9 mouse cellular contexts compared by ENCODE assay signal in the genomic region with DNA sequence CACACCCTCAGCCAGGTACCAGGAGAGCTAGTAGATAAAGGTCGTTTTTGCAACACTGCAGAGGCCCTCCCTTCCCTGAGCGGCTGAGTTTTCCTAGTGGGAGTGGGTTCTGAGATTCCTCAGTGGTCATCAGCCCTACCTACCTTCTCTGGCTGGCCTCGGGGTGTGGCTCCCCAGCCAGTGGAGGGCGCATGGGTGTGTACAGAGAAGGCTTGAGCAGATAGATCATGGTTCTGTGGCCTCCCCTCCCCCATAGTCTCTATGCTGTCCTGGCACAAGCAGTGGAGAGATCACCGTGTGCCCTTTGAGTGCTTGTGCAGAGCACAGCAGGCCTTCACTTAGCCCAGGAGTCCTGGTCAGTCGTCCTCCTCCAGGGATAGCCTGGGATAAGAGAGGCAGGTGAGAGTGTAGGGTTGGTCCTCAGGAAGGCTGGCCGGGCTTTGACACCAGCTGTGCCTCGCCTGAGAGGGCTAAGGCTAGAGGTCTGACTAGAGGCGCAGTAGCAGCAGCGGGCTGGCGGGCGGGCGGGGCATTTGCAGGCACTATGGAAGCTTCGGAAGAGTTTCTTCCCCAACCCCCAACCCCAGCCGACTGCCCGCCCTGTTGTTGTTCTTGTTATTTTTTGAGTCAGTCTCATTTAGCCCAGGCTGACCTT. TPM values are rescaled to one million over a fixed set of nuclear protein-coding genes. Genes with fewer than 3 reads are reported as not detected.
A peak's percentile ranks its signal among the peaks of the same experiment; 100 is the strongest.
DNase-seq lines count a peak whose midpoint lies in the region; ATAC-seq and TF ChIP-seq lines count a peak whose summit lies in the region.
"Had no signal": no experiment of that assay in that cellular context is flagged by ENCODE, and none has a peak within 500 bp of the region (broad histone marks: within the 10 kb centered on the region; RNA-seq: fewer than 3 reads in every experiment).

No protein-coding gene starts in this region.

- H3K4me1 ChIP-seq in bone marrow, adult 2 months (ENCODE audit: control insufficient read depth, insufficient read depth, low read length): peaks cover 8% of the 10 kb centered on the region; the same call in 1 of the 2 replicates
- 0 out of 2 replicates have a peak, but pooled peaks cover 6% of the 10 kb centered on the region for H3K4me1 ChIP-seq in forebrain, postnatal 0 days (ENCODE audit: insufficient read depth)

- DNase-seq in layer of hippocampus, adult 2 months (ENCODE audit: low spot score in 2 of 2): no peak
- DNase-seq in layer of hippocampus, postnatal 25 days (ENCODE audit: extremely low spot score in 1 of 2, low spot score in 1 of 2): no peak
- peak; percentile 44 to 54 for DNase-seq in kidney, postnatal 25 days
- peak; percentile 53 for DNase-seq in naive thymus-derived CD4-positive, alpha-beta T cell, adult 2 months (ENCODE audit: low read depth)
- no peak for DNase-seq in layer of hippocampus, postnatal 10 days (ENCODE audit: low spot score in 2 of 2)
- no peak for DNase-seq in forebrain, postnatal 0 days
- DNase-seq in left cerebral cortex, postnatal 25 days (ENCODE audit: low spot score in 2 of 2): no peak

- no peak for ATAC-seq in forebrain, postnatal 0 days

- no peak overlapping the region for H3K4me3 ChIP-seq in layer of hippocampus, adult 2 months
- no peak overlapping the region for H3K4me3 ChIP-seq in bone marrow, adult 2 months (replicated peaks; ENCODE audit: control insufficient read depth, low read depth, low read length)
- no peak overlapping the region for H3K4me3 ChIP-seq in forebrain, postnatal 0 days (ENCODE audit: low read depth, low read length)
- H3K4me3 ChIP-seq: limb, embryonic 13.5 days had no signal

- TF ChIP-seq POLR2A in bone marrow, adult 2 months (IDR thresholded peaks at IDR 0.05; ENCODE audit: borderline replicate concordance, control insufficient read depth, low read depth, low read length): no peak

- H3K9me3 ChIP-seq in forebrain, postnatal 0 days (ENCODE audit: low read length): no peaks in the 10 kb centered on the region
- H3K9me3 ChIP-seq: limb, embryonic 13.5 days had no signal

- no peak overlapping the region for H3K4me2 ChIP-seq in forebrain, postnatal 0 days (ENCODE audit: low read depth)
- H3K4me2 ChIP-seq: limb, embryonic 13.5 days had no signal

- intact Hi-C loops in left cerebral cortex, postnatal 25 days (cut with DNase I): no loop called here

- WGBS in bone marrow, adult 2 months: 70% methylated on average over 16 of the region's 16 CpGs
- 50% methylated on average over 16 of the region's 16 CpGs for WGBS in forebrain, postnatal 0 days

- H3K36me3 ChIP-seq in forebrain, postnatal 0 days (ENCODE audit: insufficient read depth): peaks cover 23% of the 10 kb centered on the region
- H3K36me3 ChIP-seq: limb, embryonic 13.5 days had no signal

- peak; percentile 30 for TF ChIP-seq CTCF in layer of hippocampus, adult 2 months (conservative IDR thresholded peaks at IDR 0.05)
- peak; percentile 50 for TF ChIP-seq CTCF in bone marrow, adult 2 months (IDR thresholded peaks at IDR 0.05; ENCODE audit: control insufficient read depth, insufficient read depth, low read length)
- no peak for TF ChIP-seq CTCF in forebrain, postnatal 0 days (IDR thresholded peaks at IDR 0.05; ENCODE audit: low read depth)

- H3K9ac ChIP-seq in forebrain, postnatal 0 days: no peak overlapping the region
- H3K9ac ChIP-seq: limb, embryonic 13.5 days had no signal

- H3K27ac ChIP-seq in layer of hippocampus, adult 2 months: no peak overlapping the region
- H3K27ac ChIP-seq in bone marrow, adult 2 months (ENCODE audit: control insufficient read depth, insufficient read depth, low read depth, low read length, poor library complexity): no peak overlapping the region
- no peak overlapping the region for H3K27ac ChIP-seq in forebrain, postnatal 0 days (ENCODE audit: low read depth, low read length)
- H3K27ac ChIP-seq: limb, embryonic 13.5 days had no signal

- H3K27me3 ChIP-seq in forebrain, postnatal 0 days (ENCODE audit: insufficient read depth, low read length): no peaks in the 10 kb centered on the region; the same call in 1 of the 2 replicates

RNA-seq across cellular contexts. Expression of a gene that starts 2.4 kb away (rescaled TPM):
- 10 to 100 TPM; 11.9 to 12.9 TPM for total RNA-seq in layer of hippocampus, adult 2 months (2021)
- total RNA-seq in layer of hippocampus, postnatal 25 days (2021): 10 to 100 TPM in 1 of 2 experiments, 1 to 10 TPM in 1; 7.6 to 12.6 TPM
- polyA plus RNA-seq in bone marrow, adult 2 months (2011; ENCODE audit: insufficient read depth, insufficient read length, low replicate concordance, missing spikeins): 166 and 201 TPM in 2 replicates
- 10 to 100 TPM; 13.5 to 14.1 TPM for total RNA-seq in layer of hippocampus, postnatal 10 days (2021)
- total RNA-seq in forebrain, postnatal 0 days (2014; rRNA removed): 8.3 and 16.1 TPM in 2 replicates
- polyA plus RNA-seq in forebrain, postnatal 0 days (2015; fragmentation: Nextera tagmentation; extraction: Ambion mirVana): 28.9 and 47.1 TPM in 2 replicates
- 10 to 100 TPM; 12.4 to 15.2 TPM for total RNA-seq in left cerebral cortex, postnatal 25 days (2021)

RNA-seq across cellular contexts. Expression of a gene that starts 7.7 kb away (rescaled TPM):
- 1 to 10 TPM; 1.3 to 1.4 TPM for total RNA-seq in layer of hippocampus, adult 2 months (2021)
- 1 to 10 TPM; 1.1 to 1.2 TPM for total RNA-seq in layer of hippocampus, postnatal 25 days (2021)
- 7.0 and 16.0 TPM in 2 replicates for polyA plus RNA-seq in bone marrow, adult 2 months (2011; ENCODE audit: insufficient read depth, insufficient read length, low replicate concordance, missing spikeins)
- 1 to 10 TPM; 3.0 to 3.3 TPM for total RNA-seq in layer of hippocampus, postnatal 10 days (2021)
- 7.8 and 8.6 TPM in 2 replicates for total RNA-seq in forebrain, postnatal 0 days (2014; rRNA removed)
- polyA plus RNA-seq in forebrain, postnatal 0 days (2015; fragmentation: Nextera tagmentation; extraction: Ambion mirVana): 7.6 and 10.0 TPM in 2 replicates
- total RNA-seq in left cerebral cortex, postnatal 25 days (2021): 1 to 10 TPM; 1.4 to 1.8 TPM

RNA-seq across cellular contexts. Expression of a gene that starts 8.5 kb away (rescaled TPM):
- 10 to 100 TPM; 90.3 to 99.5 TPM for total RNA-seq in layer of hippocampus, adult 2 months (2021)
- total RNA-seq in layer of hippocampus, postnatal 25 days (2021): 100 to 1,000 TPM; 110 to 113 TPM
- polyA plus RNA-seq in bone marrow, adult 2 months (2011; ENCODE audit: insufficient read depth, insufficient read length, low replicate concordance, missing spikeins): 23.6 and 24.6 TPM in 2 replicates
- total RNA-seq in layer of hippocampus, postnatal 10 days (2021): 100 to 1,000 TPM; 179 to 183 TPM
- 191 and 198 TPM in 2 replicates for total RNA-seq in forebrain, postnatal 0 days (2014; rRNA removed)
- polyA plus RNA-seq in forebrain, postnatal 0 days (2015; fragmentation: Nextera tagmentation; extraction: Ambion mirVana): 533 and 584 TPM in 2 replicates
- 100 to 1,000 TPM; 160 to 161 TPM for total RNA-seq in left cerebral cortex, postnatal 25 days (2021)

RNA-seq across cellular contexts. Expression of a gene that starts 37.2 kb away (rescaled TPM):
- 10 to 100 TPM; 19.7 to 20.7 TPM for total RNA-seq in layer of hippocampus, adult 2 months (2021)
- 10 to 100 TPM; 22.6 to 23.3 TPM for total RNA-seq in layer of hippocampus, postnatal 25 days (2021)
- polyA plus RNA-seq in bone marrow, adult 2 months (2011; ENCODE audit: insufficient read depth, insufficient read length, low replicate concordance, missing spikeins): not detected in 2 replicates
- total RNA-seq in layer of hippocampus, postnatal 10 days (2021): 10 to 100 TPM; 30.5 to 33.9 TPM
- total RNA-seq in forebrain, postnatal 0 days (2014; rRNA removed): 71.8 and 75.6 TPM in 2 replicates
- polyA plus RNA-seq in forebrain, postnatal 0 days (2015; fragmentation: Nextera tagmentation; extraction: Ambion mirVana): 59.3 and 66.7 TPM in 2 replicates
- total RNA-seq in left cerebral cortex, postnatal 25 days (2021): 10 to 100 TPM; 26.3 to 29.6 TPM

RNA-seq across cellular contexts. Expression of a gene that starts 50.4 kb away (rescaled TPM):
- 10 to 100 TPM; 76.0 to 76.9 TPM for total RNA-seq in layer of hippocampus, adult 2 months (2021)
- 10 to 100 TPM; 73.9 to 84.4 TPM for total RNA-seq in layer of hippocampus, postnatal 25 days (2021)
- 17.9 and 20.9 TPM in 2 replicates for polyA plus RNA-seq in bone marrow, adult 2 months (2011; ENCODE audit: insufficient read depth, insufficient read length, low replicate concordance, missing spikeins)
- 10 to 100 TPM; 87.3 to 89.5 TPM for total RNA-seq in layer of hippocampus, postnatal 10 days (2021)
- 49.2 and 59.3 TPM in 2 replicates for total RNA-seq in forebrain, postnatal 0 days (2014; rRNA removed)
- 13.6 and 13.8 TPM in 2 replicates for polyA plus RNA-seq in forebrain, postnatal 0 days (2015; fragmentation: Nextera tagmentation; extraction: Ambion mirVana)
- total RNA-seq in left cerebral cortex, postnatal 25 days (2021): 10 to 100 TPM; 76.7 to 82.7 TPM

Comparison
In these comparisons a context has a peak if more than half of its experiments do, and no peak if none do; other contexts are left out.
1. DNase-seq: peak in kidney, postnatal 25 days (2 of 2) and naive thymus-derived CD4-positive, alpha-beta T cell, adult 2 months (single experiment); none in layer of hippocampus, adult 2 months (0 of 2), layer of hippocampus, postnatal 25 days (0 of 2), layer of hippocampus, postnatal 10 days (0 of 2), forebrain, postnatal 0 days (single experiment) and left cerebral cortex, postnatal 25 days (0 of 2).